Mouse (Mus musculus): ENCODE results near the gene Scaf1. TPM values are rescaled to one million over a fixed set of nuclear protein-coding genes. Genes with fewer than 3 reads are reported as not detected.

Gene Scaf1
- 100 to 1,000 TPM; 159 to 163 TPM for total RNA-seq (2021)
- long read RNA-seq, experiment 1, full-length matches to known transcripts: 16 of 94 reads
- long read RNA-seq, experiment 1, partial matches to known transcripts: 52 of 94 reads
- long read RNA-seq, experiment 1, other reads (novel, unspliced or antisense): 26 of 94 reads
- long read RNA-seq, experiment 2, full-length matches to known transcripts: 6 of 61 reads
- long read RNA-seq, experiment 2, partial matches to known transcripts: 48 of 61 reads
- long read RNA-seq, experiment 2, other reads (novel, unspliced or antisense): 7 of 61 reads

GRCm38 (mm10) chr7:45015957-45016612 is at the start of gene Scaf1:
TSS of gene Scaf1 (minus strand) at chr7:45016363.
- DNase-seq (ENCODE audit: low spot score in 2 of 2): peak; percentile 99 to 100

DNA sequence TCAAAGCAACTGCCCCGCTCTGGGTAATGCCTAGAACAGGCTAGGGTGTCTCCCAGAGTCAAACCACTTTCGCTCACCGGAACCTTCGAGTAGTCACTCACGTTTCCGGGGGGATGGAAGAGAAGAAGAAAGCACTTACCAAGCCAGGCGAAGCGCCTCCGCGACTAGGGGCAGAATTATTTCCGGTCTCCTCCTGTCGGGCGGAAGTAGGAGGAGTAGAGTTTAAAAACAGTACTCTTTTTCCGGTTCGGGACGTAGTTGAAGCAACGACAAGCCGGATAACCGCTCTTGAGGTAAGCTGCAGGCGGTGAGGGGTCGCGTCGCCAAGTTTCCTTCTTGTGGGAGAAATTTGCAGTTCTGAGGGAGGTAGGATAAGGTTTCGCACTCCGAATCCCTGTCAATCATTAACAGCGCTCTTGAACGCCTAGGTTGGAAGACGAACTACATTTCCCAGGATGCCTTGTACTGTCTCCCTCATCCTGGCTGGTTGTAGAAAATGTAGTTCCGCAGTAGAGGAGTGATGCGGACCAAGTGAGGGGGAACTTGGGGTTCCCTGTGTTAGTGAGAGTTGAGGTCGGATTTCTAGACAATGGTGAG is 46.2 kb upstream of the Scaf1 start, which contains the start of the genes Nosip and Prrg2:
Gene Nosip, plus strand, starts transcription at position 191 of the 597 bp plus-strand sequence.
Gene Prrg2, minus strand, starts transcription at position 439 of the 597 bp plus-strand sequence.
- peak; percentile 95 for DNase-seq (ENCODE audit: low spot score in 2 of 2)

DNA sequence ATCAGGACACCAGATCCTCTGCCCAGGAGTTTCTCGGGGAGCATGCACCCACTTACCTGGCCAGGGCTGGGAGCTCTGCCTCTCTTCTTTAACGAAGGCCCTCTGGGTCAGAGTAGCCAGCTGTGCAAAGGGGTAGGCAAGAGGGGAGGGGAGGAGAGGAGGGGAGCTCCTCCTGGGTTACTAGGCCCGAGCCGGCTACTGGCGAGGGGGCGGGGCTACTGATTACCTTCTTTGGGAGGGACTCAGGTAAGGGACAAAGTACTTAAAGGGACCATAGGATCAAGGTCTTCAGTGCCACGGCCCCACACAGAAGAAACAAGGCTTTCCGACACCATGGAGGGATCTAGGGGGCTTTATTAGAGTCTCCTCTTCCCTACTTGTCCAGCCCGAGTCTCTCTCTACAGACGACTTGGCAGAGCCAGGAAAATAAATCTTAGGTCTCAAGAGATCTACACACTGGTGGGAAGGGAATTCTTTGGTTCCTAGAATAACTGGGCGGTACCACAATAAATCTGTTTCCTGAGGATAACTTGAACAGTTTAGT is 45.4 kb upstream of the Scaf1 start:
- no peak for DNase-seq (ENCODE audit: low spot score in 2 of 2)

DNA sequence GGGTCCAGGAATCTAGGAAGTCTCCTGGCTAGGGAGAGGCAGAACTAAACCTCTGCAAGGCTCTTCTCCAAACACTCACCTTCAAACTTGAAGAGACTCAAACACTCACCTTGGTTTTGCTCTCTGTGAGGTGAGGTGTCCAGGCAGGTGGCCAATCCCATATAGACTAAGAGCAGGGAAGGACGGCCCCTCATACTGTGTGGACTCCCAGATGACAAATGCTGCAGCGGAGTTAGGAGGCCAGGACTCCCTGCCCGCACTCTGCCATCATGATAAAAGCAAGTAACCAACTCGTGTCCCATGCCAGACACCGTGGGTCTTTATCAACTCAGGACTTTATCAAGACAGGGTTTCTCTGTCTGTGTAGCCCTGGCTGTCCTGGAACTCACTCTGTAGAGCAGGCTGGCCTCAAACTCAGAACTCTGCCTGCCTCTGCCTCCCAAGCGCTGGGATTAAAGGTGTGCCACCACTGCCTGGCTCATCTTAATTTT is 44.5 kb upstream of the Scaf1 start:
- DNase-seq (ENCODE audit: low spot score in 2 of 2): no peak

- no peak for DNase-seq (ENCODE audit: low spot score in 2 of 2)
Observed at GRCm38 (mm10) chr7:45058607-45059571, 42.7 kb upstream of the Scaf1 start.

GRCm38 (mm10) chr7:45056972-45057348 is 40.8 kb upstream of the Scaf1 start:
- DNase-seq (ENCODE audit: low spot score in 2 of 2): no peak

GRCm38 (mm10) chr7:45056329-45056971 is 40.3 kb upstream of the Scaf1 start:
- DNase-seq (ENCODE audit: low spot score in 2 of 2): no peak

GRCm38 (mm10) chr7:45053931-45054510 is 37.9 kb upstream of the Scaf1 start:
- DNase-seq (ENCODE audit: low spot score in 2 of 2): peak; percentile 84 to 89

- peak; percentile 49 to 73 for DNase-seq (ENCODE audit: low spot score in 2 of 2)
Observed at GRCm38 (mm10) chr7:45053117-45053930, 37.2 kb upstream of the Scaf1 start.

GRCm38 (mm10) chr7:45052862-45053116 is 36.6 kb upstream of the Scaf1 start, which contains the start of gene Prr12:
TSS of gene Prr12 (minus strand) at chr7:45052881.
- no peak for DNase-seq (ENCODE audit: low spot score in 2 of 2)

GRCm38 (mm10) chr7:45052181-45052861 is 36.2 kb upstream of the Scaf1 start:
- peak; percentile 40 to 65 for DNase-seq (ENCODE audit: low spot score in 2 of 2)

- DNase-seq (ENCODE audit: low spot score in 2 of 2): no peak
Observed at GRCm38 (mm10) chr7:45051601-45051974, 35.4 kb upstream of the Scaf1 start.

DNA sequence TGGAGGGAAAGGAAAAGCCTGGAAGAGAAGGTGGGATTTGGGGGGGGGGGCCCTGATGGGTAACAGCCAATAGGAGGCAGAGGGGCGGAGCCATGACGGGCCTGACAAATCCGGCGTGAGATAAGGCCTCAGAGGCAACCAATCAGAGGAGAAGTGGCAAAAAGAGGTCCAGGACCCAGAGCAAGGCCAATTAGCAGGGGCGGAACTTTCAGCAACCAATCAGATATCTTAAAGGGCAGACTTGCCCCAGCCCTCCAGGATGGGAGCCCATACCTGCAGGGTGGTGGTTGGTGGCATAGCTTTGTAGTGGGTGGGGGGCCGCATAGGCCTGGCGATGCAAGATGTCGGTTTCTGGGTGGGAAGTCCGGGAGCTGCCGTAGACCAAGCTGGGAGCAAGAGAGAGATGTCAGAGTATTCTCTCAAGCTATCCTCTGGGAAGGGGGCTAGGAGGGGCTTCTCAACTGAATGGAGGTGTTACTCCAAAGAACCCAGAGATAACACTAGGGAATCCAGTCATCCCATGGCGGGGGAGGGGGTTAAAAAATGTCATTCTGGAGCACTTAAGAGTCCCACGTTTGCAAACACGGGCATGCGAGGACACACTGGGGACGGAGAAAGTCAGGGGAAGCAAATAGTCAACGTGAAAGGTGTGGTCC is 34.9 kb upstream of the Scaf1 start:
- DNase-seq (ENCODE audit: low spot score in 2 of 2): peak; percentile 49 to 62

DNA sequence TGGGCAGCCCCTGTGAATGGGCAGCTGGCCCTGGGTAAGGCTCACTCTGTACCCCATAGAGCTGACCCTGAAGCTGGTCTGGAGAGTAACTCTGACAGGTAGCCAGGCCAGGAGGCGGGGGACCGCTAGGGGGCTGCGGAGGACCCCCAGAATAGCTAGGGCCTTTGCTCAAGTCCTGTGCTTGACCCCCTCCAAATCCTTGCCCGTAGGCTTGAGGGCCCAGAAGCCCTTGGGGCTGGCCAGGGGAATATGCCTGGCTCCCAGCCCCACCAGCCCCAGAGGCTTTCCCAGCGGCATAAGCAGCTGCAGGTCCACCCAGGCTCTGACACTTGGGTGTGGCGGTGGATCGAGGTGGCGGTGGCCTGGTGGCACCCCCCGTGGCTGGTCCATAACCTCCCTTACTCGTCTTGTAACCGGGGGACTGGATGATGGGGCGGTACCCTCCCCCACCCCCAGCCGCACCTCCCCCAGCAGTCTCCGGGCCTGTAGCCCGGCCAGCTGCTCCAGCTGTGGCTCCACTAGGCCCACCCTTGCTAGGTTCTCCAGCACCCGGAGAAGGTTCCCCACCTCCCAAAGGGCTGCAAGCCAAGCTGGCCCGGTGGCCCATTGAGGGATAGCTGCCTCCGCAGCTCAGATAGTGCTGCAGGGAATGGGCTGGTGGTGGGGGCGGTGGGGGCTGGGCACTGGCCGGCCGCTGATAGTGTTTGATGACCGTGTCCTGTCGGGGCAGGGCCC is 32.9 kb upstream of the Scaf1 start:
- DNase-seq (ENCODE audit: low spot score in 2 of 2): no peak

DNA sequence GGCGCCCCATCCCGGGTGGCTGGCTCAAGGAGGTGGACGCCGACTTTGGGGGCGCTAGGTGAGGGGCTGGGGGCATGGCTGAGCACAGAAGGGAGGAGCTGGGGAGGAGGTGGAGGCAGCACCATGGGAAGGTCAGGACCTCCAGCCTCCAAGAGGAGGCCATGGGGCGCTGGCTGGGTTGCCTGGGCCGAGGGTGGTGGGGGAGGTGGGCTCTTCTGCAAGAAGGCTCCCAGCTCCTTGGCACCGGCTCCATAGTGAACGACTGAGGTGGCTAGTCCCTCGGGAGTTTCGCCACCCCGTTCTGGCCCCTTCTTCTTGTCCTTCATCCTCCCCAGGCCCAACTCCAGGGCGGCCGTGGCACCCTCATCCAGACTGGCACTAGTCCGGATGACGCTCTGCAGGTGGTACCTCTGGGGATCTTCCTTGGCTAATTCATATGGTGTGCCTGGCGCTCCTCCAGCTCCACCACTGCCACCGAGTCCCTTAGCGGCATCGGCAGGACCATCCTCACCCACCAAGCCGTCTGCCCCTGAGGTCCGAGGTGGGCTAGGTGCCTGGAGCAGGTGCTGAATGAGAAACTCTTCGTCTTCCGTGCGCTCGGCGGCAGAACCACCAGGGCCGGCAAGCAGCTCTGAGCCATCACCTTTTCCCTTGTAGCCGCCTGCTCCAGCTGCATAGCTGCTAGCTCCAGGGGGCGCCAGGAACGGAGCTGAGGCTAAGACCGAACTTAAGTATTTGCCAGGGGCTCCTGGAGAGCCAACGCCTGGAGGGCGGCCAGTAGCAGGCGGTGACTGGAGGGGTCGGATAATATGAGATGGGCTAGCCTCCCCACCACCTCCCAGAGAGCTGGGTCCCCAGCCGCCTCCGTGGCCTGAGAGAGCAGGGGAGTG is 32.1 kb upstream of the Scaf1 start:
- DNase-seq (ENCODE audit: low spot score in 2 of 2): no peak

GRCm38 (mm10) chr7:45047491-45047890 is 31.3 kb upstream of the Scaf1 start:
- no peak for DNase-seq (ENCODE audit: low spot score in 2 of 2)
